Mouse (Mus musculus): ENCODE data around the gene Ric3.

The Ric3 gene

GRCm38 (mm10) chr7:109001971-109002370 is 81.2 kb downstream of the Ric3 start:
- in situ Hi-C loops (cut with MboI), result no loop called here

- in situ Hi-C loops (cut with MboI), result no loop called here
These were observed 82.7 kb downstream of the Ric3 start for GRCm38 (mm10) chr7:109000315-109000954.

- in situ Hi-C loops (cut with MboI), result no loop called here
These were observed 87.0 kb downstream of the Ric3 start for GRCm38 (mm10) chr7:108996156-108996555.

- in situ Hi-C loops (cut with MboI), result no loop called here
These were observed 89.2 kb downstream of the Ric3 start for GRCm38 (mm10) chr7:108993881-108994291.

GRCm38 (mm10) chr7:108993230-108993629 is 89.9 kb downstream of the Ric3 start:
- in situ Hi-C loops (cut with MboI), result no loop called here

- in situ Hi-C loops (cut with MboI), result no loop called here
These were observed 91.9 kb downstream of the Ric3 start for GRCm38 (mm10) chr7:108991207-108991606.

GRCm38 (mm10) chr7:108985934-108986708 is 97.0 kb downstream of the Ric3 start:
- in situ Hi-C loops (cut with MboI), result no loop called here

Measured in mature B cell (primary cell).